Mouse (Mus musculus) ES-Bruce4 (cell line): ENCODE measurements at regions not wholly inside any gene's neighbourhood (a gene's known extent, or its start where the extent isn't known, plus 50 kb on each side); places are given as distances from the start of the nearest gene placed in this dataset.

Experiments used
- CTCF ChIP-seq: IDR thresholded peaks from one replicate; pipeline ENCODE4 v1.8.1; 2011; ENCODE audit warnings: low read depth, low read length
- EP300 ChIP-seq: IDR thresholded peaks from 2 replicates; pipeline ENCODE4 v1.6.1; 2011; ENCODE audit warnings: low read depth, low read length; ENCODE audit not compliant: insufficient read depth

DNA sequence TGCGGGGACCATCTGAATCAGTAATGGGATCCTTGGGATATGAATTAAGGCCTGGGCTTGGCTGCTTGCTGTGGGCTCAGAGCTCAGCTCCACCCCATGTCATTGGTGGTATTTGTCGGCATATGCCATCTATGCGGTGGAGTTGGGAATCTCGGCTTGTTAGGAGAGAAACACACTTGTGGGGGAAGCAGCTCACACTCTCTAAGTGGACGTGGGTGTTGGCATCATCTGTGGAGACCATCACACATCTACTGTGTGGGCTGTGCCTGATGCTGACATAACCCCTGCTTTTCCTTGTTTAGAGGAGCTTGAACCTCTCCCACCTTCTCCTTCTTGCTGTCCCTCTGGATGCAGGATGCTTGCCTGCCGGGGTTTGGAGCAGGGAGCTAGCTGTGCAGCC lies 62.9 kb downstream of the Tpra1 start:
- TF ChIP-seq EP300 (no peak), CTCF (no peak)
